ENCODE assay signal across 26 mouse cellular contexts in genomic region chr11:51207758-51208157, GRCm38 (mm10). TPM values are rescaled to one million over a fixed set of nuclear protein-coding genes. Genes with fewer than 3 reads are reported as not detected.
A peak's percentile ranks its signal among the peaks of the same experiment; 100 is the strongest.
DNase-seq lines count a peak whose midpoint lies in the region; ATAC-seq and TF ChIP-seq lines count a peak whose summit lies in the region.
"Had no signal": no experiment of that assay in that cellular context is flagged by ENCODE, and none has a peak within 500 bp of the region (broad histone marks: within the 10 kb centered on the region; RNA-seq: fewer than 3 reads in every experiment).

No protein-coding gene starts in this region.

- no peaks in the 10 kb centered on the region for H3K9me3 ChIP-seq in neural tube, embryonic 15.5 days (replicated peaks)
- H3K9me3 ChIP-seq: embryonic facial prominence, embryonic 13.5 days; forebrain, embryonic 15.5 days; hindbrain, embryonic 13.5 days had no signal

- H3K4me1 ChIP-seq in neural tube, embryonic 15.5 days, result no peaks in the 10 kb centered on the region
- H3K4me1 ChIP-seq: embryonic facial prominence, embryonic 13.5 days; forebrain, embryonic 10.5 days; forebrain, embryonic 15.5 days; heart, embryonic 15.5 days; hindbrain, embryonic 13.5 days had no signal

- no peak for TF ChIP-seq POLR2A in myocyte (IDR thresholded peaks at IDR 0.05; ENCODE audit: insufficient read length, low read depth)

- no peak overlapping the region for H3K27ac ChIP-seq in neural tube, embryonic 15.5 days (replicated peaks)
- H3K27ac ChIP-seq: embryonic facial prominence, embryonic 13.5 days; forebrain, embryonic 10.5 days; forebrain, embryonic 15.5 days; heart, embryonic 15.5 days; hindbrain, embryonic 13.5 days; hindbrain, postnatal 0 days had no signal

- no peak overlapping the region for H3K9ac ChIP-seq in neural tube, embryonic 15.5 days (replicated peaks)
- H3K9ac ChIP-seq: embryonic facial prominence, embryonic 13.5 days; forebrain, embryonic 15.5 days; heart, embryonic 15.5 days; hindbrain, embryonic 13.5 days had no signal

- no peaks in the 10 kb centered on the region for H3K79me2 ChIP-seq in myocyte (ENCODE audit: control insufficient read depth, insufficient read depth)

- peak overlapping the region; percentile 14 for H3K4me2 ChIP-seq in myocyte (ENCODE audit: low read depth)
- H3K4me2 ChIP-seq in neural tube, embryonic 15.5 days, result no peak overlapping the region
- H3K4me2 ChIP-seq: embryonic facial prominence, embryonic 13.5 days; forebrain, embryonic 15.5 days; heart, embryonic 11.5 days; heart, embryonic 15.5 days; hindbrain, embryonic 13.5 days had no signal

- WGBS in neural tube, embryonic 15.5 days, result 91% methylated on average over 3 of the region's 3 CpGs

- H3ac ChIP-seq in myocyte (ENCODE audit: control insufficient read depth, insufficient read length), result no peak overlapping the region

- DNase-seq in adrenal gland, postnatal 14 days, result peak; percentile 14
- no peak for DNase-seq in adrenal gland, postnatal 4 days (ENCODE audit: low spot score in 2 of 2)
- DNase-seq in 3T3-L1 (ENCODE audit: low read depth, low spot score) (peak; percentile 90), NIH3T3 (ENCODE audit: low read depth) (peak; percentile 70)
- no peak for DNase-seq in urinary bladder, postnatal 10 days (ENCODE audit: low spot score)
- DNase-seq: B cell, adult 2 months; cerebellum, adult 18-20 months; cerebellum, adult 9-11 months; cerebellum, postnatal 36 days; gastrocnemius, postnatal 36 days; heart, adult 18-20 months; heart, postnatal 14 days; kidney, adult 11 months had no signal

- H3K4me3 ChIP-seq in myocyte, result no peak overlapping the region
- no peak overlapping the region for H3K4me3 ChIP-seq in neural tube, embryonic 15.5 days (replicated peaks)
- H3K4me3 ChIP-seq: embryonic facial prominence, embryonic 13.5 days; forebrain, embryonic 10.5 days; forebrain, embryonic 15.5 days; heart, embryonic 15.5 days; hindbrain, embryonic 13.5 days had no signal

- H3K36me3 ChIP-seq in myocyte (ENCODE audit: control insufficient read depth, insufficient read depth), result no peaks in the 10 kb centered on the region
- no peaks in the 10 kb centered on the region for H3K36me3 ChIP-seq in neural tube, embryonic 15.5 days
- H3K36me3 ChIP-seq: embryonic facial prominence, embryonic 13.5 days; forebrain, embryonic 10.5 days; forebrain, embryonic 15.5 days; heart, embryonic 15.5 days; hindbrain, embryonic 13.5 days had no signal

- H3K27me3 ChIP-seq in myocyte (ENCODE audit: control insufficient read depth, insufficient read depth, insufficient read length), result no peaks in the 10 kb centered on the region
- H3K27me3 ChIP-seq in neural tube, embryonic 15.5 days (replicated peaks), result no peaks in the 10 kb centered on the region
- H3K27me3 ChIP-seq: embryonic facial prominence, embryonic 13.5 days; forebrain, embryonic 15.5 days; heart, embryonic 15.5 days; hindbrain, embryonic 13.5 days had no signal

- no peak for ATAC-seq in neural tube, embryonic 15.5 days (ENCODE audit: low FRiP score)
- ATAC-seq: forebrain, embryonic 15.5 days; hindbrain, postnatal 0 days had no signal

TF ChIP-seq in myocyte, 11 proteins besides CTCF, POLR2A, EP300 and RAD21:
- no peak for TF ChIP-seq MYOD1 (IDR thresholded peaks at IDR 0.05; ENCODE audit: control insufficient read depth in 1 of 3, insufficient read length in 2 of 3, low read depth in 2 of 3)
- no peak for TF ChIP-seq E2F4 (IDR thresholded peaks at IDR 0.05; ENCODE audit: insufficient read depth)
- TF ChIP-seq CEBPB (IDR thresholded peaks at IDR 0.05; ENCODE audit: insufficient read depth, poor library complexity, severe bottlenecking), result 0 out of 2 replicates have a peak, but pooled peaks have one; percentile 1
- TF ChIP-seq REST (IDR thresholded peaks at IDR 0.05; ENCODE audit: insufficient read depth, insufficient read length), result no peak
- TF ChIP-seq MAX (IDR thresholded peaks at IDR 0.05; ENCODE audit: low read depth), result no peak
- TF ChIP-seq USF1 (IDR thresholded peaks at IDR 0.05; ENCODE audit: low read depth), result peak; percentile 42
TF ChIP-seq in myocyte: peak in this region for 2.

RNA-seq across cellular contexts. Expression of gene Gm12569, which starts 12.5 kb away (rescaled TPM):
- total RNA-seq in adrenal gland, postnatal 14 days (2021), result not detected in 2 replicates
- total RNA-seq in adrenal gland, postnatal 4 days (2021), result not detected
- not detected for polyA plus RNA-seq in myocyte (2012; fragmentation: generic; extraction: Trizol)
- not detected in 2 replicates for polyA plus RNA-seq in neural tube, embryonic 15.5 days (2015; fragmentation: Nextera tagmentation; extraction: Ambion mirVana)
- total RNA-seq: gastrocnemius, adult 8-10 months; gastrocnemius, postnatal 36 days; heart, adult 18-20 months; heart, postnatal 14 days; hematopoietic stem cell, adult 5-6 weeks; hindbrain, postnatal 0 days; MEL had no signal
- polyA plus RNA-seq: embryonic facial prominence, embryonic 13.5 days; forebrain, embryonic 10.5 days; forebrain, embryonic 15.5 days; heart, embryonic 11.5 days; heart, embryonic 15.5 days; hindbrain, embryonic 13.5 days; hindbrain, postnatal 0 days; intestine, embryonic 14.5 days had no signal

RNA-seq across cellular contexts. Expression of gene Clk4, which starts 53.8 kb away (rescaled TPM):
- 78.3 and 92.0 TPM in 2 replicates for total RNA-seq in adrenal gland, postnatal 14 days (2021)
- total RNA-seq in adrenal gland, postnatal 4 days (2021), result 100 to 1,000 TPM; 108 to 122 TPM
- 12.4 TPM for polyA plus RNA-seq in myocyte (2012; fragmentation: generic; extraction: Trizol)
- 118 and 124 TPM in 2 replicates for polyA plus RNA-seq in neural tube, embryonic 15.5 days (2015; fragmentation: Nextera tagmentation; extraction: Ambion mirVana)

RNA-seq across cellular contexts. Expression of gene BC049762, which starts 55.1 kb away (rescaled TPM):
- 0.64 and 0.93 TPM in 2 replicates for total RNA-seq in adrenal gland, postnatal 14 days (2021)
- under 1 TPM; 0.37 to 0.59 TPM for total RNA-seq in adrenal gland, postnatal 4 days (2021)
- polyA plus RNA-seq in myocyte (2012; fragmentation: generic; extraction: Trizol), result not detected
- 0.49 and 0.54 TPM in 2 replicates for polyA plus RNA-seq in neural tube, embryonic 15.5 days (2015; fragmentation: Nextera tagmentation; extraction: Ambion mirVana)
- total RNA-seq: gastrocnemius, adult 8-10 months; gastrocnemius, postnatal 36 days; heart, adult 18-20 months; heart, postnatal 14 days; hematopoietic stem cell, adult 5-6 weeks; hindbrain, postnatal 0 days; MEL had no signal

Comparison
In these comparisons a context has a peak if more than half of its experiments do, and no peak if none do; other contexts are left out.
1. DNase-seq: peak in adrenal gland, postnatal 14 days (single experiment), 3T3-L1 (single experiment) and NIH3T3 (single experiment); none in adrenal gland, postnatal 4 days (0 of 2) and urinary bladder, postnatal 10 days (single experiment).